17 mouse cellular contexts compared by ENCODE assay signal in genomic region chr9:51864273-51864672, GRCm38 (mm10).
"Had no signal": no experiment of that assay in that cellular context is flagged by ENCODE, and none has a peak within 500 bp of the region (broad histone marks: within the 10 kb centered on the region; RNA-seq: fewer than 3 reads in every experiment).

No protein-coding gene starts in this region.

- H3K9ac ChIP-seq: liver, postnatal 0 days; lung, embryonic 15.5 days; midbrain, embryonic 12.5 days; neural tube, embryonic 12.5 days; stomach, embryonic 15.5 days had no signal

- DNase-seq: liver, postnatal 0 days; lung, adult 2 months; lung, postnatal 14 days; lung, postnatal 36 days; midbrain, embryonic 14.5 days; right cerebral cortex, postnatal 14 days; thymus, adult 18-20 months; thymus, postnatal 14 days; thymus, postnatal 36 days had no signal

- H3K4me1 ChIP-seq: lung, embryonic 15.5 days; megakaryocyte, embryonic 14.5 days; midbrain, embryonic 12.5 days; neural tube, embryonic 12.5 days; stomach, embryonic 15.5 days had no signal

- H3K4me3 ChIP-seq: lung, embryonic 15.5 days; megakaryocyte, embryonic 14.5 days; midbrain, embryonic 12.5 days; neural tube, embryonic 12.5 days; stomach, embryonic 15.5 days had no signal

- H3K4me2 ChIP-seq: lung, embryonic 15.5 days; midbrain, embryonic 12.5 days; neural tube, embryonic 12.5 days; stomach, embryonic 15.5 days had no signal

- H3K9me3 ChIP-seq: lung, embryonic 15.5 days; megakaryocyte, embryonic 14.5 days; midbrain, embryonic 12.5 days; neural tube, embryonic 12.5 days; stomach, embryonic 15.5 days had no signal

- ATAC-seq: liver, postnatal 0 days; lung, postnatal 0 days had no signal

- H3K27ac ChIP-seq: lung, embryonic 15.5 days; macrophage; midbrain, embryonic 12.5 days; neural tube, embryonic 12.5 days; stomach, embryonic 15.5 days; stomach, postnatal 0 days had no signal

- H3K36me3 ChIP-seq: lung, embryonic 15.5 days; midbrain, embryonic 12.5 days; neural tube, embryonic 12.5 days; stomach, embryonic 15.5 days had no signal

- H3K27me3 ChIP-seq: lung, embryonic 15.5 days; megakaryocyte, embryonic 14.5 days; midbrain, embryonic 12.5 days; neural tube, embryonic 12.5 days; stomach, embryonic 15.5 days had no signal
